Mouse (Mus musculus) heart, postnatal 10 days (tissue): ENCODE measurements around the gene Cnst. TPM values are rescaled to one million over a fixed set of nuclear protein-coding genes. Genes with fewer than 3 reads are reported as not detected.

Source experiments
- DNase-seq, 2 experiments: peaks; one replicate each; pipeline ENCODE4 v3.0.0; 2021
- intact Hi-C: fragments of 180-260 bp; cut with DNase I; formaldehyde crosslinking; loops from one replicate; pipeline ENCODE4 v1.15.1; 2025
- total RNA-seq, 2 experiments: library from RNA; stranded (reverse); gene quantifications; 2 replicates each; pipeline ENCODE4 v1.2.3; 2021

The Cnst gene
- 10 to 100 TPM; 38.6 to 44.9 TPM for total RNA-seq

- intact Hi-C loops = loop anchor here (2.0 to 5.0 kb wide), 3 partner anchors 37 to 79 kb away; no protein-coding TSS in a partner anchor
- DNase-seq = peak; percentile 99
These were observed at the start of gene Cnst, which contains the start of gene Tfb2m for GRCm38 (mm10) chr1:179545768-179546550. Gene Cnst (plus strand): TSS chr1:179546370. Gene Tfb2m (minus strand): TSS chr1:179546267.

GRCm38 (mm10) chr1:179499257-179499656 lies 46.9 kb upstream of the Cnst start:
- DNase-seq = no peak

DNA sequence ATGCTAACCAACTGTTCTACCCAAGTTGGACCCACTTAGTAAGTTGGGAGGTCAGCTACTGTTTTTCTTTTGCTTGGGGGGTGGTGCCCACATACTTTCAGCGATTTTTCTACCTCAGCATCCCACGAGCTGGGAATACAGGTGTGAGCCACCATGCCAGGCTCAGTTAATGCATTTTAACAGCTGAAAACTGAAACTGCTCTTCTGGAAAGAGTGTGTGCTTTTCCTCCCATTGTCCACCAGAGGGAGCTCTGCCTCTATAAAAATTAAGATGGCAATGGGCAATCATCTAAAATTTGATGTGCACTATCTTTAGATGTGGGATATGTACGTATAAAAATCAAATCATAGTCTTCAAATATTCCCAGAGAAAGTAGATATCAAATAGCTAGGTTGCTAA lies 43.6 kb upstream of the Cnst start:
- peak; percentile 9 to 37 for DNase-seq
- intact Hi-C loops = no loop called here

More at GRCm38 (mm10) chr1:179499257-179499656, 46.9 kb upstream of the Cnst start:
- intact Hi-C loops = no loop called here

DNA sequence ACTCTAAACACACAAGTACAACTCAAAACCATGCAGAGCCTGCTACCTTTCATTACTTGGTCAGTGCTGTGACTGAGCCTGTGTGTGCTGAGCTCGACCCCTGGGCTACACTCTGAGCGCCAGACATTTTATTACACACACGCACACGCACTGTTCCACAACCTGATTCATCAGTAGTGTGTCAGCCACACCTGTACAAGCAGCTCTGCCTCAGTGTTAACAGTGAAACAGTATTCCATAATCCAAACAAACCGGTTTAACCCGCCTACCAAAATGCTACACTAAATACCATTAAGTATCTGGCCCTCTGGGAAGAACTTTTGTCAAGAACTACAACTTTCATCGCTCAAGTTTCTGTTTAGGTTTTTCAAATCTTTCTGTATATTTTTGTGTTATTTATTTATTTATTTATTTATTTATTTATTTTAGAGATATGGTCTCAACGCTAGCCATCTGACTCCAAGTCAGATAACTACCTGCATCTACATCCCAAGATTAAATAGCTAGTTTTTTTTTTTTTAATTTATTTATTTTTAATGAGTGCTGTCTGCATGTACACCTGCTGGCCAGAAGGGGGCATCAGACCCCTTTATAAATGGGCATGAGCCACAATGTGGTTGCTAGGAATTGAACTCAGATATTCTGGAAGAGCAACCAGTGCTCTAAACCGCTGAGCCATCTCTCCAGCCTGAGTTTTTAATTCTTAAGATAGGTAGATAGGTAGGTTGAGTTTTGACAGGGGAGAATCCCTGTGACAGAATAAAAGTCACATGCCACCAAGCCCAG lies 39.4 kb upstream of the Cnst start:
- peak; percentile 36 to 38 for DNase-seq
- intact Hi-C loops = loop anchor here (2.0 to 5.0 kb wide), 2 partner anchors 118 to 231 kb away; no protein-coding TSS in a partner anchor

DNA sequence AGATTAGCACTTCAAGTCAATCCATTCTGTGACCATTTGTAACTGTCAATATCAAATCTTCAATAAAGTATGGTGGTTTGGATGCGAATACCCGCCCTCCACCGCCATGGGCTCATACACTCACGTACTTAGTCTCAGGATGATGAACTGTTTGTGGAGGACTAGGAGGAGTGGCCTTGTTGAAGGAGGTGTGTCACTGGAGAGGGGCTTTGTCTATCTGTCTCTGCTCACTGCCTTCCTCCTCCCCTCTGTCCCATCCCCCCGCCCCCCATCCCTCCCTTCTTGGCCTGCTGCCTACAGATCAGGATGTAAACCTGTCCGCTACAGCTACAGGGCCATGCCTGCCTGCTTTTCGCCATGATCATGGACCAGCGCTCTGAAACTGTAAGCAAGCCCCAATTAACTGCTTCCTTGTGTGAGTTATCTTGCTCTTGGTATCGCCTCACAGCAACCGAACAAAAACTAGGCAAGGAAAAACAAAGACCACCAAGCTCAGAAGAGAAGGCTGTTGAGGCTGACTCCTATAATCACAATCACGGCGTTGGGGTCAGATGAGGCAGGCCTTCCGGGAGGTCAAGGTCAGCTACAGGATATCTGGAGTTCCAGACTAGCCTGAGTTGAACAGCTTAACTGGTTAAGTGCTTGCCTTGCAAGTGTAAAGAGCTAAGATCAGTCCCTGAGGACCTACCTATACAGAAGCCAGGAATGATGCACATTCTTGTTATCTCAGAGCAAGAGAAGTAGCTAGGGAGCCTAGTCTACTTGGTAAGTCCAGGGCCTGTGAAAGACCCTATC lies 35.4 kb upstream of the Cnst start:
- DNase-seq = no peak
- intact Hi-C loops = no loop called here

DNA sequence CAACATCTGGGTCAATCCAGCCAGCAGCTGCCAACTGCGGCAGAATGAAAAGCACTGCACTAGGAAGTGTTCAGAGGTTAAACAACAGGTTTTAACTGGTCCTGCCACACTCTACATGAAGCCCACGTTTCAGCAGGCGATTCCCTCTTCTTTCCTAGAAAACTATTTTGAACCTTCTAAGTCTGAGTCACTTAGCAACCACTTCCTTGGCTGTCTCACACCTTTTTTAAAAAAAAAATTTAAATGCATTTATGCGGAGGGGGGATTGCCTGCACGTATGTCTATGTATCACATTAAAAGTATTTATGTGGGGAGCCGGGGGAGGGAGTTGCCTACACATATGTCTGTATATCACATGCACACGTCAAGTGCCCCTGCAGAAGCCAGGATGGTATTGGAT lies 34.3 kb upstream of the Cnst start:
- no peak for DNase-seq
- intact Hi-C loops = no loop called here

- intact Hi-C loops = no loop called here
- DNase-seq = peak; percentile 6 to 28
These were observed 29.0 kb upstream of the Cnst start for GRCm38 (mm10) chr1:179516941-179517712.

GRCm38 (mm10) chr1:179517713-179518465 lies 28.3 kb upstream of the Cnst start, which contains the start of gene Smyd3:
Gene Smyd3 (minus strand): TSS chr1:179518041.
- DNase-seq = peak; percentile 86 to 90
- intact Hi-C loops = no loop called here

GRCm38 (mm10) chr1:179519901-179520300 lies 26.3 kb upstream of the Cnst start:
- intact Hi-C loops = no loop called here
- no peak for DNase-seq

GRCm38 (mm10) chr1:179539054-179539453 lies 7.1 kb upstream of the Cnst start:
- no peak for DNase-seq
- intact Hi-C loops = no loop called here

DNA sequence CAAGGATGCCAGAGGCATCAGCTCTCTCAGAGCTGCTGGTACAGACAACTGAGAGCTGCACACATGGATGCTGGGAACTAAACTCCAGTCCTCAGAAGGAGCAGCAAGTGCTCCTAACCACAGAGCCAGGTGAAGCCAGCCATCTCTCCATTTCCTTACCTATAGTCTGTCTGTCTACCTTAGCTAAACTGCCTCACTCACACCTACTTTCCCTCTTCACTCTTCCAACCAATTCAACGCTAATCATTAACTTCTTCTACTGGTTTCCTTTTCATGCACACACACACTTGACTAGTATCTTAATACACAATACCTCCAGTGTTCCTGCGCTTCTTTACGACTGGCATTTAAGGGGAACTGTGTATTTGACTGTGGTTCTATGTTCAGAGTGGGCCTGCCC lies 6.3 kb upstream of the Cnst start:
- intact Hi-C loops = no loop called here
- no peak for DNase-seq

- intact Hi-C loops = no loop called here
- no peak for DNase-seq
These were observed 4.7 kb upstream of the Cnst start for GRCm38 (mm10) chr1:179541502-179541901.

- no peak for DNase-seq
- intact Hi-C loops = loop anchor here (2.0 to 5.0 kb wide), 3 partner anchors 36 to 78 kb away; no protein-coding TSS in a partner anchor
These were observed 364 bp downstream of the Cnst start for GRCm38 (mm10) chr1:179546551-179546917.

- DNase-seq = no peak
- intact Hi-C loops = loop anchor here (2.0 to 5.0 kb wide), 3 partner anchors 36 to 78 kb away; no protein-coding TSS in a partner anchor
These were observed 1.0 kb downstream of the Cnst start for GRCm38 (mm10) chr1:179547176-179547575.

GRCm38 (mm10) chr1:179548220-179548619 lies 2.0 kb downstream of the Cnst start:
- intact Hi-C loops = loop anchor here (5.0 kb wide), 1 partner anchor 59 kb away; no protein-coding TSS in a partner anchor
- DNase-seq = no peak

GRCm38 (mm10) chr1:179548996-179549752 lies 3.0 kb downstream of the Cnst start:
- no peak for DNase-seq
- intact Hi-C loops = loop anchor here (5.0 kb wide), 1 partner anchor 58 kb away; no protein-coding TSS in a partner anchor

DNA sequence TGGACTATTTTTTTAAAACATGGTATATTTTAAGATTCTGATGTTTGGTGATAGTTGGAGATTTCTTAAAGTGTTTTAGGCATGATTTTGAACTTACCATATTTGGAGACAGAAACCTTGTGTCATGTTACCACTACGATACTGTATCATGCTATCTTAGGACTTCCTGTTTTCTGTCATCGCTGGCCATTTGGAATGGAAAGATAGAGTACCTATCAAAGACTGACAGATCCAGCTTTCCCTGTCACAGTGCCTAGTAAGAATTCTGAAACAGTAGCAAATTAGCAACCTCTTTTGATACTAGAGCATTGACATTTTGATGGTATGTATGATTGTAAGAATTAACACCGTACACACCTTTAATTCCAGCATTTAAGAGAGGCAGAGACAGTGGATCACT lies 5.2 kb downstream of the Cnst start:
- intact Hi-C loops = no loop called here
- no peak for DNase-seq

DNA sequence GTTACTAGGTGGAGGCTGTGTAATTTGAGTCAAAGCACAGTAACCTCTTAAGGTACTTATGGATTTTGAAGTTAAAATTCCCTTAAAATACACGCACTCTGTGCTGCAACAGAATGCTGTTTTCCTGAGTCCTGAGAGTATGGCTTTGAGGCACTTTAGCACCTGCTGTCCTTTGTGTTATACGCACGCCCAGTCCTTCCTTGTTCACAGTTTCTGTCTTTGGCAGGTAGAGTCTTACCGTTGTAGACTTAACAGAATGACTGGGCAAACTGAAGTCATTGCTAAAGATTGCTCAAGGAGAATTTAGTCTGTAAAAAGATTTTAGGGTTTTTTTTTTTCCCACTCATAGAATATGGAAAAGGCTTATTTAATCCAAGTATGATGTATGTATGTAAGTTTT lies 5.8 kb downstream of the Cnst start:
- intact Hi-C loops = no loop called here
- no peak for DNase-seq
